Mouse (Mus musculus): ENCODE data around the gene Wwc2. TPM values are rescaled to one million over a fixed set of nuclear protein-coding genes. Genes with fewer than 3 reads are reported as not detected.
A peak's percentile ranks its signal among the peaks of the same experiment; 100 is the strongest.

The Wwc2 gene
- 1.4 and 1.5 TPM in 2 replicates for polyA plus RNA-seq (2012; rRNA removed)

DNA sequence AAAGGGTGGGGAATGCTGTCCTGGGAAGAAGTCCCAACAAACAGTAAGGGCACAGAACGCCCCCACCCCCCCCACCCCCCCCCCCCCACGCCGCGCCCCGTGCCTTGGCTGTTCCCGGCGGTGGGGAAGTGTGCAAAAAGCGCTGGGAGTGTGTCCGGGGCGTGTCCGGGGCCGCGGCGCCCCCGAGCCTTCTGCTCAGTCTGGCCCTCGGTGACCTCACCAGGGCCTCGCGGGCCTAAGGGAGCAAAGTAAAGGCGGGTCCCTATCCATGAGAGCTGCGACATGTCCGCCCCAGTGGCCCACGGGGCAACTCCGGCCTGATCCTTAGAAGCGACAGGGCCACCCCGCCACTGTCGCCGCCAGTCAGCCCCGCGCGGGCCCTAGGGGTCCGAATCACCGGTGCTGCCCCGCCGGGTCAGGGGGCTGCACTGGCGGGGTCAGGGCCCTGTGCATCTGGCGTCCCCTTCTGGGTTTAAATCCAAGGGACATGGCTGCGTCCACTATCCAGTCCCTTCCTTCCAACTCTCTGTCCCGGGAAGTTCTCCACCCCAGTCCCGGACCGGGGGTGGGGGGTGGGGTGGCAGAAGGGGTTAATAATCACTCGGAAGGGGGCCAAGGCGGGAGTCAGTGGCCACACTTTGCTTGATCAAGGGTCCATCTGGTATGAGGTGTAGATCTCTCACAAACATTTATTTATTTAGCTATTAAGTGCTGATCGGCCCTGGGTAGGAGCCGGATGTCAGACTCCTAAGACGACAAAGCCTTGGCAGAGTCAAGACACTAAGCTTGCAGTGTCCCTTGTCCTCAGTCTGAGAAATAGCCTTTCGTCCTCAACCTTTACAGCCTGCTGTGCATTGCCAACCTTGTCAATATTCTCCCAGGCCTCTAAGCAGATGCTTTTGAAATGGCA is at the start of gene Wwc2:
Gene Wwc2, minus strand, starts transcription at position 14 of the 910 bp plus-strand sequence.
- no peak for DNase-seq (ENCODE audit: low read depth, low spot score)
- WGBS, result 9% methylated on average over 44 of the region's 46 CpGs

- DNase-seq (ENCODE audit: low read depth, low spot score), result no peak
- WGBS, result 65% methylated on average over 7 of the region's 7 CpGs
Observed at GRCm38 (mm10) chr8:48038261-48038934, 47.7 kb upstream of the Wwc2 start.

GRCm38 (mm10) chr8:48032046-48032445 is 41.3 kb upstream of the Wwc2 start:
- WGBS, result 26% methylated on average over 2 of the region's 2 CpGs
- no peak for DNase-seq (ENCODE audit: low read depth, low spot score)

- WGBS, result 76% methylated on average over 1 of the region's 1 CpGs
Observed at GRCm38 (mm10) chr8:48030667-48031066, 39.9 kb upstream of the Wwc2 start.

DNA sequence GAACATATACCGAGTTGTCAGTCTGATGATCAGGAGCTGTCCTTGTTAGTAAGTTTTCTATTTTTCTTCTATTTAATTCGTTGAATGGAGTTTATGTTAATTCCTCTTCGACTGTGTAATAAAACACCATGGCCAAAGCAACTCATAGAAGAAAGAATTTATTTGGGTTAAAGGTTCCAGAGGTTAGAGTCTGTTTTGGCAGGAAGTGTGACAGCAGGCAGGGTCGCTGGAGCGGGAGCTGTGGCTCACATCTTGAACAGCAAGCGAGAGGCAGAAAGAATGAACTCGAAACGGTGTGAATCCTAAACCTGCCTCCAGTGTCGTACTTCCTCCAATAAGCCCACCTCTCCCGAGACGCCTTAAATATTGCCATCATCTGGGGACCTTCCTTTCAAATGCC is 36.1 kb upstream of the Wwc2 start:
- no peak for DNase-seq (ENCODE audit: low read depth, low spot score)
- WGBS, result 58% methylated on average over 11 of the region's 11 CpGs

More at GRCm38 (mm10) chr8:48030667-48031066, 39.9 kb upstream of the Wwc2 start:
- no peak for DNase-seq (ENCODE audit: low read depth, low spot score)

- no peak for DNase-seq (ENCODE audit: low read depth, low spot score)
- WGBS, result 74% methylated on average over 8 of the region's 8 CpGs
Observed at GRCm38 (mm10) chr8:48023206-48023605, 32.5 kb upstream of the Wwc2 start.

DNA sequence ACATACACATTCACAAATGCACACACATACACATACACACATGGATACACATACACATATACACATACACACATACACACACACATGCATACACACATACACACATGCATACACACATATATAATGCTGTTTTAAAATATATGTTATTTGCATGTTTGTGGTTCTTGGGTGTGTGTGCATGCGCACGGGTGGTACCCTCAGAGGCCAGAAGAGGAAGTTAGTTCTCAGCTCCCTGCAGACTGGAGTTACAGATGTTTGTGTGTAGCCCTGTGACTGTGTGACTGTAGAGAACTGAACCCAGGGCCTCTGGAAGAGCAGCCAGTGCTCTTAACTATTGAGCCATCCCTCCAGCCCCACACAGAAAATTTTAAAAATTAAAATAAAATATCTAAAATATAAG is 29.0 kb upstream of the Wwc2 start:
- DNase-seq (ENCODE audit: low read depth, low spot score), result no peak
- 72% methylated on average over 2 of the region's 2 CpGs for WGBS

DNA sequence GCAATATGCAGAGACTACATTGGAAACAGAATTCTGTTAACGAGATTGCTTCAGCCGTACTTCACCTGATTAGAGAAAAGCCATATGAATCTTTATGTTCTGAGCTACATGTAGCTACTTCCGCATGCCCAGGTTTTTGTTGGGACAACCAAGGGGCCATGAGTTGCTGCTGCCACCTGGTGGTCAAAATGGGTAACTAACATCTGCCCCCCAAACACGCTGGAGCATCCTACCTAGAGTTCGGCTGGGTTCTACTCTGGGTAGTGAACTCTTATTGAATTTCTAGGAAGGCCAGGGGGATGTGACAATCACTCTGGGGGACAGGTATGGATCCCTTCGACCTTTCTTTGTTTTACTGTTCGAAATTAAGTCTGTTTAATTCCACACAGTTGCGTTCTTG is 25.8 kb upstream of the Wwc2 start:
- 15% methylated on average over 8 of the region's 8 CpGs for WGBS
- DNase-seq (ENCODE audit: low read depth, low spot score), result peak; percentile 55

- DNase-seq (ENCODE audit: low read depth, low spot score), result no peak
- 80% methylated on average over 6 of the region's 6 CpGs for WGBS
Observed at GRCm38 (mm10) chr8:48014386-48014785, 23.7 kb upstream of the Wwc2 start.

GRCm38 (mm10) chr8:48013281-48013680 is 22.6 kb upstream of the Wwc2 start:
- no peak for DNase-seq (ENCODE audit: low read depth, low spot score)
- 84% methylated on average over 9 of the region's 9 CpGs for WGBS

GRCm38 (mm10) chr8:48011871-48012270 is 21.1 kb upstream of the Wwc2 start:
- WGBS, result 77% methylated on average over 10 of the region's 10 CpGs
- DNase-seq (ENCODE audit: low read depth, low spot score), result no peak

GRCm38 (mm10) chr8:48010977-48011376 is 20.3 kb upstream of the Wwc2 start:
- DNase-seq (ENCODE audit: low read depth, low spot score), result no peak
- 88% methylated on average over 14 of the region's 14 CpGs for WGBS

GRCm38 (mm10) chr8:48009399-48009798 is 18.7 kb upstream of the Wwc2 start:
- 86% methylated on average over 15 of the region's 15 CpGs for WGBS

DNA sequence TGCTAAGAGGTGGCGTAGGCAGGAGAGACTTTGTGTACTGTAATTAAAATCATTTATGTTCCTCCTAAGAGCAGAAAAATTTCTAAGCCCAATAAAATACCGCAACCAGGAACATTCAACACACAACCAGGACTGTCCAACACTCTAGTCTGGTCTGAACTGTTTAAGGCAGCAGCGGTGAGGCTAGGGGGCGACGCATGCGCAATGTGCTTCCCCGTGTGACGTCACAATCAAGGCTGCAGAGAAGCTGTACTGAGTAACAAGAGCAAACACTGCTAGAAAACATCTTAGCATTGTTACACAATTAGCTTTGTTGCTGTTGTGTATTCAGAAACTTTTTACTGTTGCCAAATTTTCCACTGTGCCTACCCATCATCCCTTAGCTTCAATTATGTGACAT is 18.2 kb upstream of the Wwc2 start:
- 80% methylated on average over 8 of the region's 8 CpGs for WGBS
- no peak for DNase-seq (ENCODE audit: low read depth, low spot score)

More at GRCm38 (mm10) chr8:48009399-48009798, 18.7 kb upstream of the Wwc2 start:
- no peak for DNase-seq (ENCODE audit: low read depth, low spot score)

DNA sequence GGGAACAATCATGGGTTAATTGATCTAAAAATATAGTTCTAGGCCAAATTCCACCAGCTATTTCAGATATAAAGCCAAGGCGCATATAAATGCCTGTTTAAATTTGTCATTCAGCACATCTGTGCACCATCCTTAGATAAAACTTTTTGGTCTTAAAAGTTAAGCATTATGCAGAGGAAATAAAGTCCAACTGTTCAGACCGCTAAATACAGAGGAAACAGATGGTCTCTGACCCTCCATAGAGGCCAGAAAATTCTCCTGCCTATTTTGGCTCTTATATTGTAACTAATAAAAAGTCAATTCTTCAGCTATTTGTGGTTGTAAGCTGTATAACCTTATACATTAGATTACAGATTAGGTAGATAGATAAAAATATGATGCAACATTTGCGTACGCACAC is 16.1 kb upstream of the Wwc2 start:
- no peak for DNase-seq (ENCODE audit: low read depth, low spot score)
- 79% methylated on average over 4 of the region's 4 CpGs for WGBS

- WGBS, result 87% methylated on average over 8 of the region's 8 CpGs
- no peak for DNase-seq (ENCODE audit: low read depth, low spot score)
Observed at GRCm38 (mm10) chr8:48002551-48002950, 11.8 kb upstream of the Wwc2 start.

GRCm38 (mm10) chr8:48001395-48001794 is 10.7 kb upstream of the Wwc2 start:
- no peak for DNase-seq (ENCODE audit: low read depth, low spot score)
- 91% methylated on average over 6 of the region's 6 CpGs for WGBS

- WGBS, result 77% methylated on average over 1 of the region's 1 CpGs
- no peak for DNase-seq (ENCODE audit: low read depth, low spot score)
Observed at GRCm38 (mm10) chr8:47996712-47997111, 6.0 kb upstream of the Wwc2 start.

- DNase-seq (ENCODE audit: low read depth, low spot score), result no peak
- WGBS, result 93% methylated on average over 3 of the region's 3 CpGs
Observed at GRCm38 (mm10) chr8:47996126-47996525, 5.4 kb upstream of the Wwc2 start.

GRCm38 (mm10) chr8:47995391-47995790 is 4.7 kb upstream of the Wwc2 start:
- DNase-seq (ENCODE audit: low read depth, low spot score), result no peak
- WGBS, result 81% methylated on average over 6 of the region's 6 CpGs

All from large intestine, adult 2 months (tissue).